Mouse (Mus musculus): ENCODE data around the gene Zdbf2. TPM values are rescaled to one million over a fixed set of nuclear protein-coding genes. Genes with fewer than 3 reads are reported as not detected.

Zdbf2 gene
- total RNA-seq, 1 experiment, result 43.2 TPM

GRCm38 (mm10) chr1:63258501-63258900 is 14.6 kb upstream of the Zdbf2 start:
- H3K4me3 ChIP-seq (ENCODE audit: insufficient read depth in 1 of 2, low read depth in 1 of 2, low read length in 2 of 2, poor library complexity in 1 of 2, severe bottlenecking in 1 of 2), result no peak overlapping the region
- no peak overlapping the region for H3K9ac ChIP-seq (ENCODE audit: insufficient read depth, low read depth, low read length, poor library complexity, severe bottlenecking)
- DNase-seq (ENCODE audit: low read depth, low spot score), result no peak
- H3K9me3 ChIP-seq (ENCODE audit: control insufficient read depth, insufficient read depth, low read depth, low read length), result no peaks in the 10 kb centered on the region
- peaks cover 9% of the 10 kb centered on the region for H3K36me3 ChIP-seq (ENCODE audit: control insufficient read depth, insufficient read depth, low read length, poor library complexity, severe bottlenecking)
- H3K27ac ChIP-seq (ENCODE audit: insufficient read depth, low read depth, low read length, poor library complexity, severe bottlenecking), result no peak overlapping the region
- in situ Hi-C loops (cut with MboI; ENCODE audit: low sequenced_read_pairs in 2 of 2, unreplicated experiment in 2 of 2), result no loop called here
- peaks cover 0 to 2% of the 10 kb centered on the region in 2 experiments; a peak in 1 of 4 replicates for H3K4me1 ChIP-seq (ENCODE audit: control insufficient read depth in 2 of 2, insufficient read depth in 2 of 2, low read length in 2 of 2, poor library complexity in 1 of 2)
- no peak for TF ChIP-seq ZNF384 (IDR thresholded peaks at IDR 0.05; ENCODE audit: low read depth, low read length)
- no peak for TF ChIP-seq MAFK (IDR thresholded peaks at IDR 0.05; ENCODE audit: insufficient read depth, low read depth, low read length)
- TF ChIP-seq CHD2 (IDR thresholded peaks at IDR 0.05; ENCODE audit: low read depth, low read length), result no peak
- TF ChIP-seq HCFC1 (IDR thresholded peaks at IDR 0.05; ENCODE audit: borderline replicate concordance, insufficient read depth, low read length), result no peak
- TF ChIP-seq ZC3H11A (IDR thresholded peaks at IDR 0.05; ENCODE audit: borderline replicate concordance, low read depth, low read length), result no peak

- in situ Hi-C loops (cut with MboI; ENCODE audit: low sequenced_read_pairs in 2 of 2, unreplicated experiment in 2 of 2), result no loop called here
Measured at GRCm38 (mm10) chr1:63259271-63259830, 13.7 kb upstream of the Zdbf2 start.

GRCm38 (mm10) chr1:63259916-63260741 is 12.9 kb upstream of the Zdbf2 start:
- peaks cover 17% of the 10 kb centered on the region for H3K36me3 ChIP-seq (ENCODE audit: control insufficient read depth, insufficient read depth, low read length, poor library complexity, severe bottlenecking)

More at GRCm38 (mm10) chr1:63259271-63259830, 13.7 kb upstream of the Zdbf2 start:
- Histone ChIP-seq H3K9me3 (ENCODE audit: control insufficient read depth, insufficient read depth, low read depth, low read length) (no peaks in the 10 kb centered on the region), H3K27ac (ENCODE audit: insufficient read depth, low read depth, low read length, poor library complexity, severe bottlenecking) (no peak overlapping the region), H3K4me3 (ENCODE audit: insufficient read depth in 1 of 2, low read depth in 1 of 2, low read length in 2 of 2, poor library complexity in 1 of 2, severe bottlenecking in 1 of 2) (no peak overlapping the region), H3K36me3 (ENCODE audit: control insufficient read depth, insufficient read depth, low read length, poor library complexity, severe bottlenecking) (peaks cover 14% of the 10 kb centered on the region), H3K9ac (ENCODE audit: insufficient read depth, low read depth, low read length, poor library complexity, severe bottlenecking) (no peak overlapping the region), H3K4me1 (ENCODE audit: control insufficient read depth in 2 of 2, insufficient read depth in 2 of 2, low read length in 2 of 2, poor library complexity in 1 of 2) (peaks cover 0 to 2% of the 10 kb centered on the region in 2 experiments; a peak in 1 of 4 replicates)
- TF ChIP-seq CHD2 (IDR thresholded peaks at IDR 0.05; ENCODE audit: low read depth, low read length) (no peak), ZC3H11A (IDR thresholded peaks at IDR 0.05; ENCODE audit: borderline replicate concordance, low read depth, low read length) (no peak), MAFK (IDR thresholded peaks at IDR 0.05; ENCODE audit: insufficient read depth, low read depth, low read length) (no peak), ZNF384 (IDR thresholded peaks at IDR 0.05; ENCODE audit: low read depth, low read length) (no peak), HCFC1 (IDR thresholded peaks at IDR 0.05; ENCODE audit: borderline replicate concordance, insufficient read depth, low read length) (no peak)
- no peak for DNase-seq (ENCODE audit: low read depth, low spot score)

GRCm38 (mm10) chr1:63260742-63261033 is 12.4 kb upstream of the Zdbf2 start:
- in situ Hi-C loops (cut with MboI; ENCODE audit: low sequenced_read_pairs in 2 of 2, unreplicated experiment in 2 of 2), result no loop called here
- Histone ChIP-seq H3K9me3 (ENCODE audit: control insufficient read depth, insufficient read depth, low read depth, low read length) (no peaks in the 10 kb centered on the region), H3K4me1 (ENCODE audit: control insufficient read depth in 2 of 2, insufficient read depth in 2 of 2, low read length in 2 of 2, poor library complexity in 1 of 2) (peaks cover 0 to 5% of the 10 kb centered on the region in 2 experiments; a peak in 1 of 4 replicates), H3K4me3 (ENCODE audit: insufficient read depth in 1 of 2, low read depth in 1 of 2, low read length in 2 of 2, poor library complexity in 1 of 2, severe bottlenecking in 1 of 2) (no peak overlapping the region), H3K9ac (ENCODE audit: insufficient read depth, low read depth, low read length, poor library complexity, severe bottlenecking) (no peak overlapping the region), H3K27ac (ENCODE audit: insufficient read depth, low read depth, low read length, poor library complexity, severe bottlenecking) (no peak overlapping the region), H3K36me3 (ENCODE audit: control insufficient read depth, insufficient read depth, low read length, poor library complexity, severe bottlenecking) (peaks cover 17% of the 10 kb centered on the region)
- TF ChIP-seq HCFC1 (IDR thresholded peaks at IDR 0.05; ENCODE audit: borderline replicate concordance, insufficient read depth, low read length) (no peak), MAFK (IDR thresholded peaks at IDR 0.05; ENCODE audit: insufficient read depth, low read depth, low read length) (no peak), CHD2 (IDR thresholded peaks at IDR 0.05; ENCODE audit: low read depth, low read length) (no peak), ZNF384 (IDR thresholded peaks at IDR 0.05; ENCODE audit: low read depth, low read length) (no peak), ZC3H11A (IDR thresholded peaks at IDR 0.05; ENCODE audit: borderline replicate concordance, low read depth, low read length) (no peak)
- DNase-seq (ENCODE audit: low read depth, low spot score), result no peak

More at GRCm38 (mm10) chr1:63259916-63260741, 12.9 kb upstream of the Zdbf2 start:
- in situ Hi-C loops (cut with MboI; ENCODE audit: low sequenced_read_pairs in 2 of 2, unreplicated experiment in 2 of 2), result no loop called here
- DNase-seq (ENCODE audit: low read depth, low spot score), result no peak
- TF ChIP-seq MAFK (IDR thresholded peaks at IDR 0.05; ENCODE audit: insufficient read depth, low read depth, low read length) (no peak), HCFC1 (IDR thresholded peaks at IDR 0.05; ENCODE audit: borderline replicate concordance, insufficient read depth, low read length) (no peak), CHD2 (IDR thresholded peaks at IDR 0.05; ENCODE audit: low read depth, low read length) (no peak), ZC3H11A (IDR thresholded peaks at IDR 0.05; ENCODE audit: borderline replicate concordance, low read depth, low read length) (no peak), ZNF384 (IDR thresholded peaks at IDR 0.05; ENCODE audit: low read depth, low read length) (no peak)
- Histone ChIP-seq H3K27ac (ENCODE audit: insufficient read depth, low read depth, low read length, poor library complexity, severe bottlenecking) (no peak overlapping the region), H3K4me3 (ENCODE audit: insufficient read depth in 1 of 2, low read depth in 1 of 2, low read length in 2 of 2, poor library complexity in 1 of 2, severe bottlenecking in 1 of 2) (no peak overlapping the region), H3K9ac (ENCODE audit: insufficient read depth, low read depth, low read length, poor library complexity, severe bottlenecking) (no peak overlapping the region), H3K9me3 (ENCODE audit: control insufficient read depth, insufficient read depth, low read depth, low read length) (no peaks in the 10 kb centered on the region), H3K4me1 (ENCODE audit: control insufficient read depth in 2 of 2, insufficient read depth in 2 of 2, low read length in 2 of 2, poor library complexity in 1 of 2) (peaks cover 0 to 5% of the 10 kb centered on the region in 2 experiments; a peak in 1 of 4 replicates)
